22 mouse cellular contexts compared by ENCODE assay signal in the genomic region with DNA sequence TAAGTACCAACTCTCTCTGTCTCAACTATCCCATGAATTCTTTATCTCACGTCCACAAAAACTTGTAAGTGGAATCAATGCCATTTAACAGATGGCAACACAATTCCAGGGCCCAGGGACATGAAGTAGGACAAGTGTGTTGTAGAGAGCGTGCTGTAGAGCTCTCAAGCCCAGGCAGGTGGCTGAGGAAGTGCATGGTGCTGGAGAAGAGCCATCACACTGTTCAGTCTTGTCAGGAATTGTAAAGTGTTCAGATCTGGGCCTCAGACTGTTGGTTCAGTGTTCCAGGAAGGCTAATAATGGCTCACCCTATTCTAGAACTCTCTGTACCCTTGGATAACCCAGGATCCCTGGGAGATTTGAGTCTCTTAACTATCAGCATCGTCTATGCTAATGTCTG.
"Had no signal": no experiment of that assay in that cellular context is flagged by ENCODE, and none has a peak within 500 bp of the region (broad histone marks: within the 10 kb centered on the region; RNA-seq: fewer than 3 reads in every experiment).

No protein-coding gene starts in this region.

- H3K27me3 ChIP-seq: heart, embryonic 13.5 days; heart, embryonic 15.5 days; intestine, embryonic 15.5 days; limb, embryonic 13.5 days had no signal

- H3K4me2 ChIP-seq: heart, embryonic 11.5 days; heart, embryonic 13.5 days; heart, embryonic 15.5 days; hindbrain, embryonic 12.5 days; hindbrain, embryonic 14.5 days; intestine, embryonic 15.5 days had no signal

- H3K9ac ChIP-seq: forebrain, postnatal 0 days; heart, embryonic 15.5 days; hindbrain, embryonic 12.5 days; hindbrain, embryonic 14.5 days; limb, embryonic 13.5 days had no signal

- H3K36me3 ChIP-seq: heart, embryonic 13.5 days; heart, embryonic 15.5 days; hindbrain, embryonic 10.5 days; hindbrain, embryonic 12.5 days; intestine, embryonic 15.5 days; limb, embryonic 13.5 days had no signal

- H3K27ac ChIP-seq: hindbrain, embryonic 12.5 days; hindbrain, embryonic 14.5 days; layer of hippocampus, adult 2 months; left cerebral cortex, adult 2 months; limb, embryonic 13.5 days; liver, embryonic 14.5 days had no signal

- H3K4me3 ChIP-seq: heart, embryonic 13.5 days; heart, embryonic 15.5 days; hindbrain, embryonic 10.5 days; hindbrain, embryonic 12.5 days; intestine, embryonic 15.5 days; layer of hippocampus, adult 2 months; left cerebral cortex, adult 2 months; limb, embryonic 13.5 days had no signal

- DNase-seq: forebrain, postnatal 0 days; gastrocnemius, postnatal 14 days; gastrocnemius, postnatal 36 days; heart, postnatal 14 days; heart, postnatal 4 days; kidney, adult 8-10 months; kidney, postnatal 10 days; kidney, postnatal 4 days had no signal

- ATAC-seq: forebrain, postnatal 0 days; hindbrain, embryonic 16.5 days; inflammation-experienced regulatory T-cells, adult 6 months; intestine, embryonic 15.5 days; intestine, postnatal 0 days had no signal

- H3K9me3 ChIP-seq: heart, embryonic 13.5 days; heart, embryonic 15.5 days; hindbrain, embryonic 10.5 days; hindbrain, embryonic 12.5 days; intestine, embryonic 15.5 days; limb, embryonic 13.5 days had no signal
